Mouse (Mus musculus): Measurements from ENCODE around the gene Kncn.

The Kncn gene

GRCm38 (mm10) chr4:115938276-115939160, 54.3 kb downstream of the Kncn start:
- DNase-seq = no peak
